Mouse (Mus musculus) ES-E14 (cell line): ENCODE results near the gene Slc19a3. TPM values are rescaled to one million over a fixed set of nuclear protein-coding genes. Genes with fewer than 3 reads are reported as not detected.

Experiments
- DNase-seq: peaks from one replicate; pipeline ENCODE4 v3.0.0-alpha.2; 2013; ENCODE audit warnings: low read depth, low spot score
- H3K27ac ChIP-seq: 2 replicates; pipeline ENCODE4 v1.5.1; 2012; ENCODE audit warnings: low read depth, mild to moderate bottlenecking, low read length, moderate library complexity, mixed read lengths; ENCODE audit not compliant: poor library complexity, insufficient read depth, severe bottlenecking
- H3K36me3 ChIP-seq: 2 replicates; pipeline ENCODE4 v1.6.1; 2012; ENCODE audit warnings: mild to moderate bottlenecking, low read length, moderate library complexity, mixed read lengths; ENCODE audit not compliant: control insufficient read depth, poor library complexity, insufficient read depth, severe bottlenecking
- H3K4me1 ChIP-seq, 2 experiments: fragments of 150-350 bp in 1 of 2; sonication (generic) in 1 of 2; 2 replicates each; pipeline ENCODE4 v1.6.1; 2012; ENCODE audit warnings: low read length in 2 of 2, mild to moderate bottlenecking in 1 of 2, mixed read lengths in 1 of 2; ENCODE audit not compliant: control insufficient read depth in 2 of 2, insufficient read depth in 2 of 2, poor library complexity in 1 of 2
- H3K4me3 ChIP-seq, 2 experiments: fragments of 150-350 bp in 1 of 2; sonication (generic) in 1 of 2; 2 replicates each; pipeline ENCODE4 v1.5.1; 2012; ENCODE audit warnings: low read length in 2 of 2, low read depth in 1 of 2, mild to moderate bottlenecking in 1 of 2, mixed read lengths in 1 of 2; ENCODE audit not compliant: insufficient read depth in 1 of 2, poor library complexity in 1 of 2, severe bottlenecking in 1 of 2
- H3K9ac ChIP-seq: 2 replicates; pipeline ENCODE4 v1.6.1; 2012; ENCODE audit warnings: low read depth, mild to moderate bottlenecking, low read length, mixed read lengths; ENCODE audit not compliant: poor library complexity, insufficient read depth, severe bottlenecking
- H3K9me3 ChIP-seq: fragments of 150-350 bp; sonication (generic); 2 replicates; pipeline ENCODE4 v1.6.1; 2012; ENCODE audit warnings: low read depth, mild to moderate bottlenecking, low read length; ENCODE audit not compliant: control insufficient read depth, insufficient read depth
- CHD2 ChIP-seq: IDR thresholded peaks from 2 replicates; pipeline ENCODE4 v1.6.1; 2014; ENCODE audit warnings: mild to moderate bottlenecking, low read depth, low read length, inconsistent platforms
- HCFC1 ChIP-seq: IDR thresholded peaks from 2 replicates; pipeline ENCODE4 v1.6.1; 2012; ENCODE audit warnings: low read length, inconsistent platforms, borderline replicate concordance; ENCODE audit not compliant: insufficient read depth
- MAFK ChIP-seq: IDR thresholded peaks from 2 replicates; pipeline ENCODE4 v1.6.1; 2014; ENCODE audit warnings: mild to moderate bottlenecking, low read depth, low read length, inconsistent platforms; ENCODE audit not compliant: insufficient read depth
- ZC3H11A ChIP-seq: IDR thresholded peaks from 2 replicates; pipeline ENCODE4 v1.6.1; 2012; ENCODE audit warnings: low read depth, mild to moderate bottlenecking, inconsistent platforms, low read length, borderline replicate concordance
- ZNF384 ChIP-seq: IDR thresholded peaks from 2 replicates; pipeline ENCODE4 v1.6.1; 2012; ENCODE audit warnings: low read depth, low read length, inconsistent platforms
- in situ Hi-C, 2 experiments: fragments of 600-800 bp; cut with MboI; formaldehyde crosslinking; loops; one replicate each; pipeline ENCODE4 v1.15.1; 2025; ENCODE audit warnings: low sequenced_read_pairs in 2 of 2, inconsistent platforms in 1 of 2; ENCODE audit not compliant: unreplicated experiment in 2 of 2
- total RNA-seq: library from RNA; depleted of rRNA; stranded (reverse); fragments of 300-350 nt; gene quantifications from 2 replicates; pipeline ENCODE4 v1.2.3, GENCODE M21; 2012

The Slc19a3 gene
- total RNA-seq, 1 experiment = 1.3 TPM

DNA sequence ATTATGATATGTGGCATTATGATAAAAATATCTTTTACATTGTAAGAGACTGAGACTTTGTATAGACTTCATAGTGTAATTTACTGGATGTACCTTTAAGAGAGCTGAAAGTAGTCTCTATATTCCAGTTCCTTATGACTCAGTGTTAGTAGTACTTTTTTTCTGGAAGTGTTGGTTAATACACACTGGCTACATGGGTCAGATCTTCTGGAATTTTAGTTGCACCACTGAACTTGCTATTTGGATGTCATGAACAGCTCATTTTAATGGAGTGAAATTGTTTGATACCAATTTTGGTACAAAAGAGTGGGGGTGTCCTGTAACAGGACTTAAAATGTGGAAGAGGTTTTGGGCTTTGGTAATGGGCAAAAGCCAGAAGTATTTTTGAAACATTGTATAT, 60.4 kb downstream of the Slc19a3 start:
- H3K9ac ChIP-seq = no peak overlapping the region
- no peak overlapping the region for H3K27ac ChIP-seq
- DNase-seq = no peak
- H3K36me3 ChIP-seq = no peaks in the 10 kb centered on the region
- TF ChIP-seq ZNF384 = no peak
- H3K4me3 ChIP-seq = no peak overlapping the region
- no peaks in the 10 kb centered on the region for H3K4me1 ChIP-seq
- in situ Hi-C loops = loop anchor here in 1 of 2 experiments (25.0 kb wide), 1 partner anchor 166 kb away; no protein-coding TSS in a partner anchor
- no peaks in the 10 kb centered on the region for H3K9me3 ChIP-seq

DNA sequence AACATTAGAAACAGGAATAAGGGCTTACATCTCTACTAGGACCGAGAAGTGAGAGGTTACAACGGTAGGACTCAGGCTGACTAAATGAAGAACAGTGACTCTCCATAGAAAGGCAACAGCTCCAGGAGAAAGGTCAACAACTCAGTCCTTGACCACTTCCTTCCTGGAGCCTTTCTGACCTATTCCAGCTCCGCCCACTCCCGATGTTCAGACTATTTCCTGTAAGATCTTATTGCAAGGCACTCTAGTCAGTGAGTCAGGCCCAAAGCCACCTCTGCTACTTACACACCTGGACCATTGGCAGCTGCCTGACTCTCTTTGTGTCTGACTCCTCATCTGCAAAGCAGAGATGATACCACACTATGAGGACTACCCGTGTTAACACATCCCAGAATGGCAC, 62.5 kb downstream of the Slc19a3 start:
- H3K27ac ChIP-seq = no peak overlapping the region
- in situ Hi-C loops = loop anchor here in 1 of 2 experiments (25.0 kb wide), 1 partner anchor 163 kb away; no protein-coding TSS in a partner anchor
- H3K9me3 ChIP-seq = no peaks in the 10 kb centered on the region

DNA sequence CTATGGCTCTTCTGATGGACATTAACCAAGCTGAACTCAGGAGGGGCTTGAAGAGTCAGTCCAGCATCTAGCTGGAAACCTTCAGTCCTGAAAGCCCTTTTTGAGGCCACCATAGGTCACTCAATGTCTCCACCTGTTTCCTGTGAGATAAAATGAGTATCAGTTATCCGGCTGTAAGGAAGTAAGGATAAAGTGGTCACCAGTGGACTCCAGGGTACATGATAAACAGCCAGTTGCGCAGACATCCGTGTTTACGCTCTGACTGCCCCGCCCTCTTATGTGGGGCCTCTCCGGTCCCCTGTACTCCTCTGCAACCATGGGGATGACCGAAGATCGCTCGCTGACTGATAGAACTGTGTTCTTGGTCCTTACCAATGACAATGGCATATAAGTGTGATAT, 63.9 kb downstream of the Slc19a3 start:
- Histone ChIP-seq H3K4me1 (no peaks in the 10 kb centered on the region), H3K9ac (no peak overlapping the region), H3K9me3 (no peaks in the 10 kb centered on the region), H3K27ac (no peak overlapping the region), H3K4me3 (no peak overlapping the region), H3K36me3 (no peaks in the 10 kb centered on the region)
- TF ChIP-seq HCFC1 = no peak
- no peak for TF ChIP-seq MAFK
- TF ChIP-seq CHD2 = no peak
- TF ChIP-seq ZNF384 = no peak
- TF ChIP-seq ZC3H11A = no peak
- in situ Hi-C loops = no loop called here
- no peak for DNase-seq

More for the DNA sequence above, 62.5 kb downstream of the Slc19a3 start:
- no peak overlapping the region for H3K4me3 ChIP-seq
- no peak overlapping the region for H3K9ac ChIP-seq
- H3K4me1 ChIP-seq = no peaks in the 10 kb centered on the region
- DNase-seq = no peak
- no peaks in the 10 kb centered on the region for H3K36me3 ChIP-seq
- TF ChIP-seq MAFK = no peak
- TF ChIP-seq ZNF384 = no peak
- TF ChIP-seq HCFC1 = no peak
- no peak for TF ChIP-seq ZC3H11A
- TF ChIP-seq CHD2 = no peak

DNA sequence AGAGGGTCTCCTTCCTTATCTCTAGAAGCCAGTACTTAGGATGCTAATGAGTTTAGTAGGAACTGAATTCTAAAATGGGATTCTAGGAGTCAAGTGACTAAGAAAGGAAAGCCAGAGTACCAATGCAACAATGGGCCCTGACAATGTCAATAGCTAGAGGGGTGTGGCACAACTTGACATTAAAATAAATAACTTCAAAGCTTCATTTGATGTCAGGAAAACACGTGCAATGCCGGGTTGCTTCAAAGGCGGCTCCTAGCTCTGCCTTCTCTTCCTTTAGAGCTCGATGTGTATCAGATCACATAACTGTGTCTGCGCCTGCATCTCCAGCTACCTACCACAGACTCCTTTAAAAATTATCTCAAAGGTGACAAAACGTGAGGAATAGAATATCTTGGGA, 64.3 kb downstream of the Slc19a3 start:
- in situ Hi-C loops = no loop called here
- H3K4me3 ChIP-seq = no peak overlapping the region
- no peaks in the 10 kb centered on the region for H3K36me3 ChIP-seq
- no peak for DNase-seq
- no peak overlapping the region for H3K9ac ChIP-seq
- TF ChIP-seq ZC3H11A (no peak), MAFK (no peak), ZNF384 (no peak), HCFC1 (no peak), CHD2 (no peak)
- no peak overlapping the region for H3K27ac ChIP-seq
- no peaks in the 10 kb centered on the region for H3K4me1 ChIP-seq
- H3K9me3 ChIP-seq = no peaks in the 10 kb centered on the region

DNA sequence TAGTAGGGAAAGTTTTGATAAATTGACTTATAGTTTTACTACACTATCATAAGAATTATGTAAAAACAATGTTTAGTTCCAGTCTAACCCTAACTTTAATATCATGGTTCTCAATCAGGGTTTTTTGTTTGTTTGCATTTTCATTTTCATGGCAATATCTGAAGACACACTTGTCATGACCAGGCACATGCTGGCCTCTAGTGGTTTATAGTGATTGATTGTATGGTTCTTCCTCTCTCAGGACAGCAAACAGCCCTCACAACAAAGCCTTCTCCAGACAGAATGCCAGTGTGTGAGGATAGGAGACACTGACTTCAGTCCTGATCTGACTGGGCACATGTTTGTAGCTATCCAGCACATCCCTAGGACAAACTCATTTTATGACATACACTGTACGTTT, 65.0 kb downstream of the Slc19a3 start:
- no peak overlapping the region for H3K27ac ChIP-seq
- no peak for TF ChIP-seq ZNF384
- TF ChIP-seq HCFC1 = no peak
- TF ChIP-seq MAFK = no peak
- TF ChIP-seq ZC3H11A = no peak
- no peak for TF ChIP-seq CHD2
- no peaks in the 10 kb centered on the region for H3K36me3 ChIP-seq
- no peak overlapping the region for H3K9ac ChIP-seq
- H3K4me3 ChIP-seq = no peak overlapping the region
- H3K9me3 ChIP-seq = no peaks in the 10 kb centered on the region
- no peak for DNase-seq
- in situ Hi-C loops = no loop called here
- no peaks in the 10 kb centered on the region for H3K4me1 ChIP-seq
